Mouse (Mus musculus) ES-Bruce4 (cell line): Measurements from ENCODE around the gene Marc2.
A peak's percentile ranks its signal among the peaks of the same experiment; 100 is the strongest.

Experiments
- CTCF ChIP-seq: IDR thresholded peaks from one replicate; pipeline ENCODE4 v1.8.1; 2011; ENCODE audit warnings: low read depth, low read length
- EP300 ChIP-seq: IDR thresholded peaks from 2 replicates; pipeline ENCODE4 v1.6.1; 2011; ENCODE audit warnings: low read depth, low read length; ENCODE audit not compliant: insufficient read depth
- POLR2A ChIP-seq: IDR thresholded peaks from one replicate; pipeline ENCODE4 v1.8.1; 2011; ENCODE audit warnings: low read length; ENCODE audit not compliant: insufficient read depth

DNA sequence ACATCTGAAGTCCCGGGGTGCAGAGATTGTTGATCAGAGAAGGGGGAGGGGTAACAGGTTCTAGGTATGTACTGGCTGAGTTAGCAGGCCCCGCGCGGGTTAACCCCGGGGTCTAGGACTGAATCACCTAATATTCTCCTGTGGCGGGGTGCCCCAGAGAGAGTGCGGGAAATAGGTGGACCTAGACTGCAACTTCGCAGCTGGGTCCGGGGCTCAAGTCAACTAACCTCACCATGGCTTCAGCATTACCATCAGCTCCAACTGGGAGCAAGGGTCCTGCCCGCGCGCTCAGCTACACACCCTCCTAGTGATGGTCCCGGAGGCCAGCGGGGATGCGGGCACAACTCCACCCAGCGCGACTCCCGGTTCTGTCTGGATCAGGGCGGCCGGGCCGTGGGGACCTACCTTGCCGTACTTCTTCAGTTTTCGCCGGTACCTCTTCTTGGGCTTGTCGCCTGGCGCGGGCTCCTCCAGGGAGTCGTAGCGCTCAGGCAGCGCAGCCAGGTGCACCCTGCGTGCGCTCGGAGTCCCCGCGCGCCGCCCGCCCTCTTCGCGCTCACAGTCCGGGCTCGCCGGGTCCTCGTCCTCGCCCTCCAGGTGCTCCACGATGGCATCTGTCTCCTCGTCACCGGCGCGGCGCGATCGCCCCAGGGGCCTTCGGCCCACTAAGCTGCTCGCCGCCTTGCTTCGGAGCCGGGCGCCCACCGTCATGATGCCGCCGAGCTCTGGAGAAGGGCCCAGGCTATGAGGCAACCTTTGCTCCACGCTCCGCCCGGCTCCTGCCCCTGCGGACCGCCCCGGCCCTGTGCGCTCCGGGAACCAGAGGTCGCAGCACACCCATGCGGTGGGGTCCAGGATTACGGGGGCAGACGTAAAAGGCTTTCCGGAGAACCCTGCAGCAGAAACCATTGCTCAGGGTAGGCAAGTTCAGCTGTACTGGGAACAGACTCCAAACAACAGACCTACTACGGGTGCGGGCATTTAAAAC is 36.3 kb upstream of the Marc2 start, which contains the start of gene C130074G19Rik:
- peak; percentile 38 for TF ChIP-seq CTCF
- no peak for TF ChIP-seq POLR2A
- no peak for TF ChIP-seq EP300
